Mouse (Mus musculus) testis, postnatal 10 days (tissue): Measurements from ENCODE around the gene Hoxc12.

Source experiments
- DNase-seq: peaks from one replicate; pipeline ENCODE4 v3.0.0; 2021; ENCODE audit warnings: low spot score

The Hoxc12 gene

DNA sequence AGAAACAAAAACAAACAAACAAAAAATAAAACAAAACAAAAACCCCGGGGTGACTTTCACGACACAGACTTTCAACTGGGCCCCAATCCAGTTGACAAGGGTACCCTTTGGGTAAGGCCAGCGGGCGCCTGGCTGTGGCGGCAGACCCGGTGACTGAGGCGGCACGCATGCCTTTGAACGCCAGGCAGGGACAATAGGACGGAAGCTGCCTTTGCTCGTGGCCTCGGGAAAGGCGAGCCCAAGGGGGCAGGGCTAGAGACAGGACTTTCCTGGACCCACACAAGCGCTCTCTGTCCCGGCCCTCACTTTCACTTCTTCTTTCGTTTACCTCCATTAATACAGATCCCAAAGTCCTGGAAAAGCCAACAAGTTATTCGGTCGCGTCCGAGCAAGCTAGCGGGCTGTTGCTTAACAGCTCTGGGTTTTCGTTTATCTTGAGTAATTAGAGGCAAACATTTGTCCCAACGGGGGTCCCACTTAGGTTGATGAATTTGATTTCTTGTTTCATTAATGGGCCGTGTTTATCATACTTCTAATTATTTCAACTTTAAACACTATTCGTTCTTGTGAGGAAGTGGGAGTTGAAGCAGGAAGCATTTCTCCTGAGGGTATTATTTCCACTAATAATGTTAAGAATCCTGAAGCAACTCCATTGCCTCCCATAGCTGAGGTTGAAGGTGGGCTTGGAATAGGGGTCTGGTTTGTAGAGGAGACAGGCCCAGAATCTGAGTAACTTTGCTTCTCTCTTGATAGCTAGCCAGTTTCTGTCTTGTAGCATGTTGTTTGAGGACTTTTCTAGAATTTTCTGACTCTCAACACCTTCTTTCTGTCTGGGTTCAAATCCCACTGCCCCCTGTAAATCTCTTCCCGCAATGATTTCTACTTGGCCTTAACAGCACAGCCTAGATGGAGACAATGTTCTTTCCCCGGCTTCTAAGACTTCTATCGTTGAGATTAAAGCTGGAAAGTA, 27.4 kb downstream of the Hoxc12 start:
- no peak for DNase-seq

DNA sequence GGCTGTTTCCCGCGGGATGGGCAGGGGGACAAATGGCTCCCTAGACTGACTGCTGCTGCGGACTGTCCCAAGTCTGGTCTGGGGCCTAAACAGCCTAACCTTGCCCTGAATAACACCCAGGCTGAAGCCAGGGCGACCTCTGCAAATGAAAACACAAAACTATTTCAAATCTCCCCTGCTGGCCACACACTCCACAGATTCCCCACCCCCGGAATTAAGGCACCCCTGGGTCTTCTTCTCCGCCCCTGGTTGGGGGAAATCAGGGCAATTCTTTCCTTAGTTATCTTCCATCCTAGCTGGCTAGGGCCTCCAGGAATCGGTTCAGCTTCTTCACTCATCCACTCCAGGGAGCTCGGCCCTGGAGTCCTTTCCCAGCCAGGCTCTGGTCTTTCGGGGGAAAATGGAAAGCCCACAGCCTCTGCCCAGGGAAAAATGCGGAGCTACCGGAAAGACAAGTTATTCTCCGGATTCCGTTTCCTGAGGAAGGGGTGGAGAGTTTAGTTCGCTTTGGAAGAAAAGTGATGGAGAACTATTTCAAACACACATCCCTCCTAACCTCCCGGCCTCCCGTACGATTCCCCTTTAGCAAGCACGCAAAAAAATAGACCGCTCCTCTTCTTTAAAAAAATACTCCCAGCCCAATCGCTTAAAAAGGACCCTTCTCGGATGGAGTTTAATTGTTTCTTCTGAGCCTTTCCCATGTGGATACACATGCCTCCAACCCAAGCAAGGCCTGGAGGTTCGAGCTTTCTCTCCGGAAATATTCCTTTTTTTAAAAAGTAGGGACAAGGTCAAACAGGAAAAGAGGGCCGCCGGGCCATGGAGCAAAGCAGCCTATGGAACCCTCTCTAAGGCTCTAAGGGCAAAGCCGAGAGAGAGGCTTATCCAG, 28.7 kb downstream of the Hoxc12 start:
- no peak for DNase-seq

DNA sequence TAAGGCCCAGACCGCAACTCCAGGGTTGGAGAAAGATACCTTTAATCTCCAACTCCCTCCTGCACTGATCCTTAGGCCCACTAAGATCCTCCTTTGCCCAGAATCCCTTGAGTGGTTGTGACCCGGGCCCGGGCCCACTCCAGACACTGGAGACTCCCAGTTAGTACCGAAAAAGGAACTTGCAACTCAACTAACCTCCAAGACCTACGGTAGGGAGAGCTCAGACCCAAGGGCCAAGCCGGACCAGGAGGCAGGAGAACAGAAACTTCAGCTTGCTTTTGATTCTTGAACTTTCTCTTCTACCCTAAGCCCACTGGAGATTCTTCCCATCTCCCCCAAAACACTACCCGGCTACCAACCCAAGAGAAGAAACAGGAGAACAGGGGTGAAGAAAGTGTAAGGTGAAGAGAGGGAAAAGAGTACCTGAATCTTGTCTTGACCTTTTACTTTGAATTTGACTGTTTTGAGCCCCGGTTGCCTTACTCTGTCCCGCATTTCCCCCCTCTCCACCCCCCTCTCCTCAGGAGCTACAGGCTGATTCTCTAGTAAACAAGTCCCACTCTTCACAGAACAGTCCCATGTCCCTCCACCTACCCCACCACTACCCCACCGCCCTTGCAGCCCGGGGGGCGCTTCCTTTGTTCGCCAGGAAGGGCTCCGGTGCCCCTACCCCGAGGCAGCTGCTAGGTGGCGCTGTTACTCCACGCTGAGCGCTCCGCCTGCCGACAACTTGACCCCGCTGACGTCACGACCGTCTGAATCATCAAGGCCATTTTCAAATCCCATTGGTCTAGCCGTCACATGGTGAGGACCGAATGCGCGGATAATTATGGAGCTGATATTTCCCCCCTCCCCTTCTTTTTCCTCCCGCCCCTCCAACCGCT, 29.6 kb downstream of the Hoxc12 start:
- DNase-seq = peak; percentile 94

DNA sequence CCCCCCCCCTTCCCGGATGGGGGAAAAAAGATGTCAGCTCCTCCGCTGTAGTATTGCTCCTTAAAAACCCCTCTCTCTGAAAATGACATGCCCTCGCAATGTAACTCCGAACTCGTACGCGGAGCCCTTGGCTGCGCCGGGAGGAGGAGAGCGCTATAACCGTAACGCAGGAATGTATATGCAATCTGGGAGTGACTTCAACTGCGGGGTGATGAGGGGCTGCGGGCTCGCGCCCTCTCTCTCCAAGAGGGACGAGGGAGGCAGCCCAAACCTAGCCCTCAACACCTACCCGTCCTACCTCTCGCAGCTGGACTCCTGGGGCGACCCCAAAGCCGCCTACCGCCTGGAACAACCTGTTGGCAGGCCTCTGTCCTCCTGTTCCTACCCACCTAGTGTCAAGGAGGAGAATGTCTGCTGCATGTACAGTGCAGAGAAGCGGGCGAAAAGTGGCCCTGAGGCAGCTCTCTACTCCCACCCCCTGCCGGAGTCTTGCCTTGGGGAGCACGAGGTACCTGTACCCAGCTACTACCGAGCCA, 30.3 kb downstream of the Hoxc12 start, which contains the start of gene Hoxc10:
TSS of gene Hoxc10 (plus strand) at position 21 of the 536 bp plus-strand sequence.
- DNase-seq = no peak

DNA sequence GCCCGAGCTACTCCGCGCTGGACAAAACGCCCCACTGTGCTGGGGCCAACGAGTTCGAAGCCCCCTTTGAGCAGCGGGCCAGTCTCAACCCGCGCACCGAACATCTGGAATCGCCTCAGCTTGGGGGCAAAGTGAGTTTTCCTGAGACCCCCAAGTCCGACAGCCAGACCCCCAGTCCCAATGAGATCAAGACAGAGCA, 30.7 kb downstream of the Hoxc12 start, which contains the start of gene Hoxc5:
TSS of gene Hoxc5 (plus strand) at position 132 of the 199 bp plus-strand sequence.
- DNase-seq = no peak

DNA sequence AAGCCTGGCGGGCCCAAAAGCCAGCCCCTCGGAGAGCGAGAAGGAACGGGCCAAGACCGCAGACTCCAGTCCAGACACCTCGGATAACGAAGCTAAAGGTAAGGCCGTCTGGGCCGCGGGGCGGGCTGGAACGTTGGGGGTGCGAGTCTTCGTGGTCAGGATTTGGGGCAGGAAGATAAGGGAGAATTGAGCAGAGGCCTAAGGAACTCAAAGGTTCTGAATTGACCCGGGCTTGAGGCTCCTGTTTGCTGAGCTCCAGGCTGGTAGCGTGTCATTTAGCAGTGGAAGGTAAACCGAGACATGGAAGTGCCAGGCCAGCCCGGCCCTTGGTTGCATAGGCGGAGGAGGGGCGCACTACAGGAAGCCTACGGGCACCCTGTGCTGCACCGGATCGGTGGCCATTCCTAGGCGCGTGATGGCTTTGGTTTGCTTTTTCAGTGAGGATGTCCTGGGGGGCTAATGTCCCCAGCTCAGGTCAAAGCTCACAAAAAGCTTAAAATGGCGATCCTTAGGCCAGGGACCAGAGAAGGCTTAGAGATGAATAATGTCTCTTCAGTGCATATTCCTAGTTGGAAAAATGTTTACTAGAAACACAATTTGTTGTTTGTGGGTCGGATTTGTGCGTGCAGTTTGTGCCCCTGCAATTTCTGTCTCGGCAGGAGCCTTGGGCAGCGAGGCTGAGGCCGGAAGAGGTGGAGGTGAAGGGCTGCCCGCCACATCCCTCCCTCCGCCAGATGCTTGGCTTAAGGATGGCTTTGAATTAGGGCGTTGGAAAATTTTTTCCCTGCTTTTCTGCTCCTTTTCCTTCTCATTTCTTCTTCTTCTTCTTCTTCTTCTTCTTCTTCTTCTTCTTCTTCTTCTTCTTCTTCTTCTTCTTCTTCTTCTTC, 31.2 kb downstream of the Hoxc12 start:
- no peak for DNase-seq

DNA sequence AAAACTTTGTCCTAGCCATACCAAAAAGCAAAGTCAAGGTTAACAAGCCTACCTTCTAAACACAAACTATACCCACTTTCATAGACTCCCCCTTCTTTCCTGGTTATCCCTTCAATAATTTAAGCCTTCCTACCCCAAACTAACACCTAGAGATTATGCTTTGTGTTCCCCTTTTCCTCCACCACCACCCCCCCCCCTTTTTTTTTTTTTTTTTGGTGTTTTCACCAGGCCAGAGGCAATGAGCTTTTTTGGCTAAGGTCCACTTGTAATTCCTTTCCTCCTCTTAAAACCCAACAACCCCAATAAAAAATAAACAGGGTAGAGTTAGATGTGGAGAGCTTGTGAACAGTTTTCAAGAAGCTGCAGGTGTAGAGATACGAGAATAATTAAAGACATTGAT, 32.7 kb downstream of the Hoxc12 start:
- no peak for DNase-seq

DNA sequence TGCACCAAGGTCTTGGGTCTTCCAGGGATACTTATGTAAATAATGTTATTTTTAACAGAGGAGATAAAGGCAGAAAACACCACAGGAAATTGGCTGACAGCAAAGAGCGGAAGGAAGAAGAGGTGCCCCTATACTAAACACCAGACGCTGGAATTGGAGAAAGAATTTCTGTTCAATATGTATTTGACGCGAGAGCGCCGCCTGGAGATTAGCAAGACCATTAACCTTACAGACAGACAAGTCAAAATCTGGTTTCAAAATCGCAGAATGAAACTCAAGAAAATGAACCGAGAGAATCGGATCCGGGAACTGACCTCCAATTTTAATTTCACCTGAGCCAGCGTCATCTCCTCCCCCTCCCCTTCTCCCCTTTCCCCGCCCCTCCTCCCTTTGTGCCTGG, 34.2 kb downstream of the Hoxc12 start:
- DNase-seq = no peak

DNA sequence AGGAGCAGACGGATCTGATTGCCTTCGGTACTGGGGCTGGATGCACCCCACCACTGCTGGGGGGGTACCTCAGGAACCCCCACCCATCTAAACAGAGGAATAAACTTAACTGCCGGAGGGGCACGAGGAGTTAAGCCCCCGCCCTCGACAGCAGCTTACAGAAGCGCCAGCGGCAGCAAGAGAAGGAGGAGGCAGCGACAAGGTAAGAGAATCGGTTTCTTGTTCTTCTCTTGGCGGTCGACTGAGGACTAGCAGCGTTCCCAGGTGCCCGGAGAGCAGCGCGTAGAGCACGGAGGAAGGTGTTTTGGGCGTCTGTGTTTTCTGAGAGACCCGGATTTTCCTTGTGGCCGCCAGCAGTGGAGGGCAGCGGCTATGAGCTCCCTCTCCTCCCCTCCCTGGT, 35.7 kb downstream of the Hoxc12 start:
- DNase-seq = no peak

DNA sequence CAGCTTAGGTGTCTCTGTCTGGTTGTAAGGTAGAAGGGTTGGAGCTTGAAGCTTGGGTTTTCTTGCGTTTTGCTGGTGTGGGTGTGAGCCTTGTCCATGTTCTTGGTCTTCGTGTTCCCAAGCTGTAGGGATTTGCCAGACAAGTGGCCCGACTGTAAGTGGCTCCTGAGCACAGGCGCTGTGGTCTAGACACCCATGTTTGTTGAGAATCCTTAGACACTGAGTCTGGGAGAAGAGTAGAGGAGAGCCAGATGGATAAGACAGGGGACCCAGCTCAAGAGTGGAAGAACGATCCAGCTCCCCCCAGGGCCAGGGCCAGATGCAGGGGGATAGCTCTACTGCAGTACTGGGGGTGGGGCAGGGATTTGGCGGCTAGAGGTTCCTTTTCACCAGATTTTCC, 36.2 kb downstream of the Hoxc12 start:
- DNase-seq = no peak

DNA sequence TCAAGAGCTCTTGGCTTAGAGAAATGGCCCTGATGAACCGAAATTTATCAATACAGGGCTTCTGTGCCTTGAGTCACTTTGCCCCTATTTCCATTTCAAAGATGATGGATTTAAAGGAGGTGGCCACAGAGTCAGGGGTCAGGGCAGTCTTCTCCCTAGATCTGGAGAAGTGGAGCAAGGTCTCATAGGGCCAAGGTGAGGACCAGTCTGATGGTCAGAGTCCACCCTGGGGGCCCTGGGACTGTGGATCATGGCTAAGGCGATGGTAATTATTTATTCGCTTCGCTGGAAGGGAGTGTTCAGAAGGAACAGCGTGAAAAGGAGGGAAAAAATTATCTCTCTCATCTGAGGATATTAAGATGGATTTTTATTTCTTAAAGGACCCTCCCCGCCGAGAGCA, 38.5 kb downstream of the Hoxc12 start:
- no peak for DNase-seq

DNA sequence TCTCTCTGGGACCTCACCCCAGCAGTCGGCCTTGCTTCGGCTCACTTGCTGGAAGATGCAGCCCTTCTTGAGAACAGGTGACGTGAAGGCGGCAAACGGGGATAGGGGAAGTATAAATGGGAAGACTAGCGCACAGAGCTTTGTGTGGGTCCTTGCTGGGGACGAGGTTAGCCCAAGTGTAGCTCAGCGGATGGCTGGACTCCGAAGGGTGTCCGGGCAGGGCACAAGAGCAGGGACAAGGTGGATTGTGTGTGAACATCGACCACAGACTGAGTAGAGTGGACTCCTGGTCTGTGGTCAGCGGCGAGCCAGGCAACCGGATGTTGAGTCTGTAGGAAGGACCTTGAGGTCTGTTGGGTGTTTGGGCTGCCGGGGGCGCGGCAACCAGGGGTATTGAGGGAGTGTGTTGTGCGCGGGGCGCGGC, 39.1 kb downstream of the Hoxc12 start:
- DNase-seq = no peak

DNA sequence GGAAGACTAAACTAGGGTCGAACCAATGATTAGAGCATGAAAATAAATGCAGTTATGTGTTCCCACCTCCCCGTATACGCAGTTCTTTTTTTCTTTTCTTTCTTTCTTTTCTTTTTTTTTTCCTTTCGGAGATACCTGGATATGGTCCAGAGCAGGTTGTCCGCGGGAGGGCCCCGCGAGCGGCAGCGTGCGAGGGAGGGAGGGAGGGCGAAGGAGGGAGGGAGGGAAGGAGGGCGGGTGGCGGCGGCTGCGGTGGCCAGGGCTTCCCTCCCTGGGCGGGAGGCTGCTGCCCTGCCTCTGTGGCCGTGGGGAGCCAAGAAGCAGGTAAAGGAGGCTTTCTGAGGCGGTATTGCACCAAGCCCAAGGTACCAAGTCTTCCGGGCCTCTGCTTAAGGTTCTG, 39.6 kb downstream of the Hoxc12 start, which contains the start of gene Hoxc9:
TSS of gene Hoxc9 (plus strand) at position 269 of the 400 bp plus-strand sequence.
- no peak for DNase-seq

DNA sequence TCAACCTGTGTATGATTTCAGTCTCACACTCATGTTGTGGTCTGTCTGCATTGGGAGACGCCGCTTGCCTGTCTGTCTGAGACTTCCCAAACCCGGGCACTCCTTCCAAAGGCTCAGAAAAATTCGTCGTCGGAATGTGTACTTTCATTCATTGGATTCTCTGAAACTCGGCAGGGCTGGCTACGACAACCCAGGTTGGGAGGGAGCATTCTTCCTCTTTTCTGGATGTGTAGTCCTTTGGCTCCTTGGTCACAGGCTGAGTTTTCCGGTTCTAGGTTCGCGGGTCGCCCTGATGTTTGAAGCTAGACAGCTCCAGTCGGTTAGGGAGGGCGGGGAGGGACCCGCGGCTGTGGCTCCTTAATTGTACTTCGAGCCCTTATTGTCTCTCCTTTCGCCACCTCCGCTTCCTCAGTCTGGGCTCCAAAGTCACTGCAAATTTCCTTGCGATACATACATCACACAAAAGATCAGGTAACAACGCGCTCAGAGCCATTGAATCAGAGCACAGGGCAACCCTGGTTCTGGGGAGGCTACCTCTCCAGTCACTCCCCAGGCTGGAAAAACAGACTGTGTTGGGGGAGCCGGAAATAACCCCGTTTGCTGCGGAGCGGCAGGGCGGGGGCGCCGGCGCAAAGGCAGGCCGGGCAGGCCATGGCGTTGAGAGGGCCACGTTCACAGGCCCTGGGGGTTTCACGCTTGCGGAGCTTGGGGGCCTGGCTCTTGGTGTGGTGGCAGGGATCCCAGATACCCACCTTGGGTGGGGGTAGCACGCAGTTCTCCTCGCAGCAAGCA, 40.3 kb downstream of the Hoxc12 start:
- DNase-seq = no peak

DNA sequence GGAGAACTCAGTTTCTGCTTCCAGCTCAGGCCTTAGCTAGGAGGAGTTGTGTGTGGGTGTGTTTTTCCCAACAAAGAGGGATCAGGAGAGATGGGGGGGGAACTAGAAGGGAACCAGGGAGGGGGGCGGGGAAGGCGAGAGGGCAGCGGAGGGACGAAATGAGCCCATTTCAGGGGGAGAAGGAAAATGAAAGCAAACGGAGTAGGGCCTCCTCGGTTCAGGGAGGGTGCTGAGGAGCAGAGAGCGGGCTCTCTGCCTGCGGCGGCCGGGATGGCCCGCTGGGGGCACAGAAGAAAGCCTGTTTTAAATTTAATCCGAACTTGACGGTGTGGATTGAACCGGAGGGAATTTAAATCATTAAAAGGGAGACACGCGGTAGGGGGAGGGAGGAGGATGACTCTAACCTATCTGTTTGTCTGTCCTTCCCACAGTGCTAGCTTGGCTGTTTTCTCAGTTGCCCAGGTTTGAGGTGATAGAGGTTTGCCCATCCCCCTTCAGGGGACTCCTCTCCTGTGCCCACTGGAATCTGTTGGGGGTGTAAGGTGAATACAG, 40.9 kb downstream of the Hoxc12 start:
- no peak for DNase-seq

DNA sequence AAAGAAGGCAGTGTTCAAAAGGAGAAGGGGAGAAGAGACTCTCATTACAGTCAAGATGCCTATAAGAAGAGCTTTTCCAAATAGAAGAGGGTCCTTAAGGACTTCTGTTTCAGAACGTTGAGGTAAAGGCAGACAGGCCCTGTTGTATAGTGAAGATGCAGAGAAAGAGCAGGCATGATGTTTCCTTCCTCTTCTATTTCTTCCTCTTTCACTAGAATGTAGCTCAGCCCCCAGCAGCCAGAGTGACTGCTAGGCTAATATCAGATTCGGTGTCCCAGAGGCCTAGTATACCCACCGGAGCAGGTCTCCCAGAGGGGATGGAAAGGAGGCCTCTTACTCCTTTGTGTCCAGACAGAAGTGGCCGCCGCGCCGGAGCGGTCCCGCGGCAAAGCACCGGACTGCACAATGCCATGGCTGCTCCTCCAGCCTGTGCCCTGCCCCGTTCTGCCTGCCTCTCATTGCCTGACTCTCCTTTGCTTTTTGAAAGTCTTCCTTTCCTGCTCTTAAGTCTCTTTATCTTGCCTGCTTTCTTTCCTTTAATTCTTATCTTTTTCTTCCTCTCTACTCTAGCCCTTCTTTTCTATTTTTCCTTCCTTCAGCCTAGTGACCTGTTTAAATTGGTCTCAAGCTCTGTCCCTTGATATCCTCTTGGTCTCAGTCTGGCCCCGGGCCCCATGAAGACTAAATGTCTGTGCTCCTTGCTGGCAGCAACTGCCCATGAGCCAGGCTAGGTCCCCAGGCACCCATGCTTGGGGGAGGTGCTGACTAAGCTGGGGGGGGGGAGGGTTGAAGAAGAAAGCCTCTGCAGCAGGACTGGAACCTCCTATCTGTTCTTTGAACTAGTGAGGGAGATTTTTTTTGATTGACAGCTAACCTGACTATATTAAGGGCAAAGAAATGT, 42.3 kb downstream of the Hoxc12 start:
- DNase-seq = no peak

DNA sequence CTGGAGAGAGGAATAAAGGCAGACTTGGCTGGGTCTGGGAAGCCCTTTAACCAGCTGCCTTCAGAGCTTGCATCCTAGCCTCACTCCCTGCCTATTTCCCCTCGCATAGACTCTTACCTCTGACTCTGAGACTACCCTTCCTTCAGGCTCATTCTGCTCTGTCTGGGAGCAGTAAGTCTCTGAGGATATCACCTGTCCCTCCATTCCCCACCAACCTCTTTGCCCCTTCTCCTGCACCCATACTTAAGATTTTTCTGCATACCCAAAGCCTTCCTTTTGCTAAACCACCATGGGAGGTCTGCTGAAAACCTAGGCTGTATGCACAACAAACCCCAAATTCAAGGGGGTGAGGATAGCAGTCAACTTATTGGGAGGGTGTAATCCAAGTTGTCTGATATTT, 43.4 kb downstream of the Hoxc12 start:
- no peak for DNase-seq

DNA sequence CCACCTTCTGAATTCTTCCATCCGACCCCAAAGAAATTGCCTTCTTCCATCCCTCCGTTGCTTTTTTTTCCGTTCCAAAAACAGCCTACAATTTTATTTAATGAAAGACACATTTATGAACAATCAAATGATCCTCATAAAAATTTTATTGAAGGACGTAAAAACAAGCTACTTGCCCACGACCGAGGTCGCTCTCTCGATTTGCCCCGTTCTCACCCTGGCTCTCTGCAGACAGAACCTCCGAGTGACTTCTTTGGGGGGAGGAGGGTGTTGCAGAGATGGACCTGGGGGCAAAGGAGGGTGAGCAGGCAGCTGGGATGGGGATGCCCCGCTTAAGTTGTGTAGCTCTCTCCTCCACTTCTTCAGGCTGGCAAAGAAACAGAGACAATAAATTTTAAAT, 43.8 kb downstream of the Hoxc12 start:
- DNase-seq = no peak

DNA sequence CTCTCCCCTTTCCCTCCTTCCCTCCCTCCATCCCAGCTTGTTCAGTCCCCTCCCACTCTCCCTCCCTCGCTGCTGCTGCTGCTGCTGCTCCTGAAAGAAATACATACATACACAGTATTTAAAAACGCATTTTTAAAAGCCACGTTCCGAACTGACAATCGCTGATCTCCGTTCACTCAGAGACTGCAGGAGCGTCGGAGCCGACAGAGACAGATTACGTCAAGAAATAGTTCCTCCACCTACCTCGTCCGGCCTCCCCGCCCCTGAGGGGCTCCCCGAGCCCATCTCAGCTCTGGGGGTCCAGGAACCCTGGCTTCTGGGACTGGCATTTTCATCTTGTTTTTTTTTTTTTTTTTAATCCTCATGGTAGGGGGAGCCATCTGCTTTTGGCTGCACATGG, 44.4 kb downstream of the Hoxc12 start:
- DNase-seq = no peak
